Mouse (Mus musculus) frontal cortex, adult 2 months (tissue): ENCODE measurements around the gene Ccdc42. TPM values are rescaled to one million over a fixed set of nuclear protein-coding genes. Genes with fewer than 3 reads are reported as not detected.
A peak's percentile ranks its signal among the peaks of the same experiment; 100 is the strongest.

Source experiments
- DNase-seq, 2 experiments: peaks; one replicate each; pipeline ENCODE4 v3.0.0; 2022; ENCODE audit warnings: low spot score in 1 of 2; ENCODE audit errors: extremely low spot score in 1 of 2
- polyA plus RNA-seq: library from polyadenylated mRNA; depleted of rRNA; stranded (reverse); fragments of >200 nt; gene quantifications from 2 replicates; pipeline ENCODE4 v1.2.3, GENCODE M21; 2012

The Ccdc42 gene
- polyA plus RNA-seq, 1 experiment = 0.98 TPM

- DNase-seq = no peak
These were observed 2.8 kb upstream of the Ccdc42 start for GRCm38 (mm10) chr11:68583906-68584480.

GRCm38 (mm10) chr11:68585890-68586289 is 931 bp upstream of the Ccdc42 start:
- DNase-seq = no peak

- DNase-seq = peak; percentile 61 to 94
These were observed 2.4 kb downstream of the Ccdc42 start for GRCm38 (mm10) chr11:68589055-68589809.

GRCm38 (mm10) chr11:68591708-68592107 is 4.9 kb downstream of the Ccdc42 start:
- no peak for DNase-seq

GRCm38 (mm10) chr11:68593247-68593646 is 6.4 kb downstream of the Ccdc42 start:
- DNase-seq = no peak

- no peak for DNase-seq
These were observed 11.1 kb downstream of the Ccdc42 start for GRCm38 (mm10) chr11:68597912-68598311.

GRCm38 (mm10) chr11:68600551-68601021 is 13.8 kb downstream of the Ccdc42 start:
- peak in 1 of 2 experiments; percentile 13 for DNase-seq

GRCm38 (mm10) chr11:68601486-68601991 is 14.7 kb downstream of the Ccdc42 start:
- DNase-seq = no peak

GRCm38 (mm10) chr11:68602200-68602931 is 15.5 kb downstream of the Ccdc42 start:
- no peak for DNase-seq

GRCm38 (mm10) chr11:68607046-68607445 is 20.2 kb downstream of the Ccdc42 start:
- DNase-seq = no peak

- DNase-seq = no peak
These were observed 23.2 kb downstream of the Ccdc42 start for GRCm38 (mm10) chr11:68609910-68610566.

- no peak for DNase-seq
These were observed 23.7 kb downstream of the Ccdc42 start for GRCm38 (mm10) chr11:68610567-68610947.

GRCm38 (mm10) chr11:68613071-68613711 is 26.4 kb downstream of the Ccdc42 start:
- no peak for DNase-seq

- no peak for DNase-seq
These were observed 35.9 kb downstream of the Ccdc42 start for GRCm38 (mm10) chr11:68622751-68623150.

GRCm38 (mm10) chr11:68623225-68623870 is 36.5 kb downstream of the Ccdc42 start:
- DNase-seq = peak; percentile 51 to 76

- DNase-seq = no peak
These were observed 37.0 kb downstream of the Ccdc42 start for GRCm38 (mm10) chr11:68623871-68624258.

GRCm38 (mm10) chr11:68631611-68632316 is 44.9 kb downstream of the Ccdc42 start:
- peak in 1 of 2 experiments; percentile 55 for DNase-seq

- no peak for DNase-seq
These were observed 51.2 kb downstream of the Ccdc42 start for GRCm38 (mm10) chr11:68637861-68638615.
